Mouse (Mus musculus) thymus, adult 2 months (tissue): Measurements from ENCODE around the gene Sorl1. TPM values are rescaled to one million over a fixed set of nuclear protein-coding genes. Genes with fewer than 3 reads are reported as not detected.
A peak's percentile ranks its signal among the peaks of the same experiment; 100 is the strongest.

ENCODE experiments used
- DNase-seq: peaks from one replicate; pipeline ENCODE4 v3.0.0; 2021
- H3K27ac ChIP-seq: fragments of 200-500 bp; 2 replicates; pipeline ENCODE4 v1.5.1; 2012; ENCODE audit warnings: low read length, control low read depth; ENCODE audit not compliant: control insufficient read depth, insufficient read depth
- H3K27me3 ChIP-seq: fragments of 200-500 bp; 2 replicates; pipeline ENCODE4 v1.6.1; 2012; ENCODE audit warnings: mild to moderate bottlenecking, low read length, moderate library complexity, mixed read lengths; ENCODE audit not compliant: control insufficient read depth, insufficient read depth
- H3K36me3 ChIP-seq: fragments of 200-500 bp; 2 replicates; pipeline ENCODE4 v1.6.1; 2012; ENCODE audit warnings: mild to moderate bottlenecking, low read length, moderate library complexity; ENCODE audit not compliant: control insufficient read depth, insufficient read depth
- H3K4me1 ChIP-seq: fragments of 200-500 bp; replicated peaks from 2 replicates; pipeline ENCODE4 v1.6.1; 2012; ENCODE audit warnings: low read length; ENCODE audit not compliant: control insufficient read depth, insufficient read depth
- H3K4me3 ChIP-seq: fragments of 200-500 bp; 2 replicates; pipeline ENCODE4 v1.5.1; 2012; ENCODE audit warnings: mild to moderate bottlenecking, low read length, control low read depth, moderate library complexity; ENCODE audit not compliant: control insufficient read depth, insufficient read depth
- CTCF ChIP-seq: fragments of 200-500 bp; IDR thresholded peaks from 2 replicates; pipeline ENCODE4 v1.5.1; 2012; ENCODE audit warnings: mild to moderate bottlenecking, control low read depth, low read length, moderate library complexity, borderline replicate concordance; ENCODE audit not compliant: control insufficient read depth, poor library complexity, insufficient read depth; ENCODE audit errors: extremely low read depth
- POLR2A ChIP-seq: fragments of 200-500 bp; IDR thresholded peaks from 2 replicates; pipeline ENCODE4 v1.6.1; 2012; ENCODE audit warnings: mild to moderate bottlenecking, low read length, control low read depth, moderate library complexity; ENCODE audit not compliant: control insufficient read depth, poor library complexity, insufficient read depth; ENCODE audit errors: extremely low read depth
- WGBS: fragments of 180-500 bp; shearing (Covaris S2); methylation state at CpG from one replicate; pipeline ENCODE4 v1.1.7; 2018; 5-methylcytosine and 5-hydroxymethylcytosine counted together
- polyA plus RNA-seq: library from polyadenylated mRNA; depleted of rRNA; stranded (reverse); fragments of >200 nt; gene quantifications from 2 replicates; pipeline ENCODE4 v1.2.3, GENCODE M21; 2012

Sorl1 gene
- polyA plus RNA-seq, 1 experiment: 27.7 TPM

- Histone ChIP-seq H3K4me1 (peaks cover 40% of the 10 kb centered on the region), H3K27me3 (no peaks in the 10 kb centered on the region), H3K36me3 (no peaks in the 10 kb centered on the region), H3K27ac (peak overlapping the region; percentile 35; the same call in 1 of the 2 replicates), H3K4me3 (no peak overlapping the region)
- TF ChIP-seq CTCF (no peak), POLR2A (no peak)
- DNase-seq: peak; percentile 42
- WGBS: 24% methylated on average over 9 of the region's 9 CpGs
These were observed 91.7 kb downstream of the Sorl1 start for GRCm38 (mm10) chr9:42032419-42032818.

- DNase-seq: no peak
- H3K4me1 ChIP-seq: peaks cover 25% of the 10 kb centered on the region
- no peak overlapping the region for H3K4me3 ChIP-seq
- WGBS: 21% methylated on average over 4 of the region's 4 CpGs
- H3K36me3 ChIP-seq: no peaks in the 10 kb centered on the region
- TF ChIP-seq POLR2A (no peak), CTCF (no peak)
- no peak overlapping the region for H3K27ac ChIP-seq
- no peaks in the 10 kb centered on the region for H3K27me3 ChIP-seq
These were observed 95.3 kb downstream of the Sorl1 start for GRCm38 (mm10) chr9:42028807-42029206.

- TF ChIP-seq POLR2A (no peak), CTCF (no peak)
- no peak overlapping the region for H3K27ac ChIP-seq
These were observed 99.8 kb downstream of the Sorl1 start for GRCm38 (mm10) chr9:42024257-42024656.

GRCm38 (mm10) chr9:42023383-42023782 lies 100.7 kb downstream of the Sorl1 start:
- WGBS: 96% methylated on average over 3 of the region's 3 CpGs
- Histone ChIP-seq H3K27ac (no peak overlapping the region), H3K4me1 (peaks cover 34% of the 10 kb centered on the region), H3K4me3 (no peak overlapping the region), H3K36me3 (no peaks in the 10 kb centered on the region), H3K27me3 (no peaks in the 10 kb centered on the region)
- DNase-seq: no peak
- TF ChIP-seq CTCF (no peak), POLR2A (no peak)

More at GRCm38 (mm10) chr9:42024257-42024656, 99.8 kb downstream of the Sorl1 start:
- WGBS: 95% methylated on average over 9 of the region's 9 CpGs
- no peak for DNase-seq
- Histone ChIP-seq H3K4me1 (peaks cover 37% of the 10 kb centered on the region), H3K27me3 (no peaks in the 10 kb centered on the region), H3K36me3 (no peaks in the 10 kb centered on the region), H3K4me3 (no peak overlapping the region)

- WGBS: 3% methylated on average over 12 of the region's 12 CpGs
- H3K27me3 ChIP-seq: no peaks in the 10 kb centered on the region
- no peak for TF ChIP-seq CTCF
- TF ChIP-seq POLR2A: no peak
- H3K27ac ChIP-seq: peak overlapping the region; percentile 92
- peak; percentile 55 for DNase-seq
- H3K36me3 ChIP-seq: no peaks in the 10 kb centered on the region
- H3K4me1 ChIP-seq: peaks cover 39% of the 10 kb centered on the region
- no peak overlapping the region for H3K4me3 ChIP-seq
These were observed 101.8 kb downstream of the Sorl1 start for GRCm38 (mm10) chr9:42022318-42022717.

GRCm38 (mm10) chr9:42019308-42020031 lies 104.6 kb downstream of the Sorl1 start:
- no peaks in the 10 kb centered on the region for H3K27me3 ChIP-seq
- no peak overlapping the region for H3K4me3 ChIP-seq
- 80% methylated on average over 7 of the region's 7 CpGs for WGBS
- no peak for DNase-seq
- H3K4me1 ChIP-seq: peaks cover 39% of the 10 kb centered on the region
- no peak overlapping the region for H3K27ac ChIP-seq
- no peak for TF ChIP-seq POLR2A
- TF ChIP-seq CTCF: no peak
- H3K36me3 ChIP-seq: no peaks in the 10 kb centered on the region
